Mouse (Mus musculus) hindbrain, embryonic 10.5 days (tissue): ENCODE measurements around the gene Wfdc1. TPM values are rescaled to one million over a fixed set of nuclear protein-coding genes. Genes with fewer than 3 reads are reported as not detected.

Experiments
- DNase-seq: peaks from one replicate; pipeline ENCODE4 v3.0.0-alpha.2; 2017; ENCODE audit warnings: low spot score
- H3K27ac ChIP-seq: fragments of 300-500 bp; sonication (generic); 2 replicates; pipeline ENCODE4 v1.5.1; 2016; ENCODE audit warnings: mild to moderate bottlenecking, moderate library complexity
- H3K27me3 ChIP-seq: fragments of 300-500 bp; sonication (generic); 2 replicates; pipeline ENCODE4 v1.6.1; 2016; ENCODE audit warnings: mild to moderate bottlenecking; ENCODE audit not compliant: poor library complexity, insufficient read depth, severe bottlenecking
- H3K36me3 ChIP-seq: fragments of 300-500 bp; sonication (generic); 2 replicates; pipeline ENCODE4 v1.6.1; 2016; ENCODE audit warnings: mild to moderate bottlenecking, moderate library complexity
- H3K4me1 ChIP-seq: fragments of 300-500 bp; sonication (generic); replicated peaks from 2 replicates; pipeline ENCODE4 v1.6.1; 2016; ENCODE audit warnings: mild to moderate bottlenecking
- H3K4me3 ChIP-seq: fragments of 300-500 bp; sonication (generic); 2 replicates; pipeline ENCODE4 v1.5.1; 2016; ENCODE audit warnings: mild to moderate bottlenecking, moderate library complexity
- H3K9me3 ChIP-seq: fragments of 300-500 bp; sonication (generic); 2 replicates; pipeline ENCODE4 v1.6.1; 2016; ENCODE audit warnings: mild to moderate bottlenecking, moderate library complexity
- WGBS: fragments of 180-500 bp; shearing (Covaris S2); methylation state at CpG from one replicate; pipeline ENCODE4 v1.1.7; 2016; 5-methylcytosine and 5-hydroxymethylcytosine counted together
- polyA plus RNA-seq: library from polyadenylated mRNA; unstranded; fragments of >200 nt; fragmentation: Nextera tagmentation; extraction: Ambion mirVana; gene quantifications from 2 replicates; pipeline ENCODE4 v1.2.1, GENCODE M21; 2016

Gene Wfdc1
- polyA plus RNA-seq, 1 experiment from 2014 or later: 9.6 TPM

- DNase-seq: no peak
- H3K9me3 ChIP-seq: peaks cover 7% of the 10 kb centered on the region; the same call in 1 of the 2 replicates
- no peak overlapping the region for H3K27ac ChIP-seq
- H3K4me3 ChIP-seq: no peak overlapping the region
- 88% methylated on average over 17 of the region's 17 CpGs for WGBS
- no peaks in the 10 kb centered on the region for H3K36me3 ChIP-seq
- no peaks in the 10 kb centered on the region for H3K27me3 ChIP-seq
- no peaks in the 10 kb centered on the region for H3K4me1 ChIP-seq
These were observed 21.7 kb upstream of the Wfdc1 start for GRCm38 (mm10) chr8:119644429-119644960.

- 66% methylated on average over 18 of the region's 18 CpGs for WGBS
- Histone ChIP-seq H3K4me3 (no peak overlapping the region), H3K27ac (no peak overlapping the region), H3K36me3 (no peaks in the 10 kb centered on the region), H3K9me3 (peaks cover 7% of the 10 kb centered on the region; the same call in 1 of the 2 replicates), H3K27me3 (no peaks in the 10 kb centered on the region), H3K4me1 (no peaks in the 10 kb centered on the region)
- no peak for DNase-seq
These were observed 21.1 kb upstream of the Wfdc1 start for GRCm38 (mm10) chr8:119644981-119645597.

- no peak for DNase-seq
- H3K4me3 ChIP-seq: no peak overlapping the region
- no peaks in the 10 kb centered on the region for H3K27me3 ChIP-seq
- 80% methylated on average over 3 of the region's 3 CpGs for WGBS
- peaks cover 7% of the 10 kb centered on the region; the same call in 1 of the 2 replicates for H3K9me3 ChIP-seq
- H3K27ac ChIP-seq: no peak overlapping the region
- no peaks in the 10 kb centered on the region for H3K36me3 ChIP-seq
- no peaks in the 10 kb centered on the region for H3K4me1 ChIP-seq
These were observed 20.0 kb upstream of the Wfdc1 start for GRCm38 (mm10) chr8:119646197-119646596.

GRCm38 (mm10) chr8:119646846-119647245 lies 19.3 kb upstream of the Wfdc1 start:
- H3K36me3 ChIP-seq: no peaks in the 10 kb centered on the region
- no peaks in the 10 kb centered on the region for H3K27me3 ChIP-seq
- DNase-seq: no peak
- H3K4me1 ChIP-seq: no peaks in the 10 kb centered on the region
- peaks cover 7% of the 10 kb centered on the region; the same call in 1 of the 2 replicates for H3K9me3 ChIP-seq
- 87% methylated on average over 7 of the region's 7 CpGs for WGBS
- H3K4me3 ChIP-seq: no peak overlapping the region
- H3K27ac ChIP-seq: no peak overlapping the region

- DNase-seq: no peak
- H3K9me3 ChIP-seq: peaks cover 5% of the 10 kb centered on the region; the same call in 1 of the 2 replicates
- H3K4me3 ChIP-seq: no peak overlapping the region
- H3K36me3 ChIP-seq: no peaks in the 10 kb centered on the region
- WGBS: 69% methylated on average over 2 of the region's 2 CpGs
- peaks cover 12% of the 10 kb centered on the region for H3K4me1 ChIP-seq
- no peaks in the 10 kb centered on the region for H3K27me3 ChIP-seq
- H3K27ac ChIP-seq: no peak overlapping the region
These were observed 14.8 kb upstream of the Wfdc1 start for GRCm38 (mm10) chr8:119651324-119651723.

- no peak overlapping the region for H3K4me3 ChIP-seq
- no peaks in the 10 kb centered on the region for H3K27me3 ChIP-seq
- no peak overlapping the region for H3K27ac ChIP-seq
- peaks cover 37% of the 10 kb centered on the region for H3K4me1 ChIP-seq
- WGBS: 56% methylated on average over 5 of the region's 5 CpGs
- peaks cover 5% of the 10 kb centered on the region; the same call in 1 of the 2 replicates for H3K9me3 ChIP-seq
- H3K36me3 ChIP-seq: no peaks in the 10 kb centered on the region
- no peak for DNase-seq
These were observed 9.3 kb upstream of the Wfdc1 start for GRCm38 (mm10) chr8:119656709-119657464.

- Histone ChIP-seq H3K27me3 (peaks cover 10% of the 10 kb centered on the region), H3K4me3 (peak overlapping the region; percentile 32), H3K4me1 (peaks cover 59% of the 10 kb centered on the region), H3K27ac (peak overlapping the region; percentile 86), H3K9me3 (peaks cover 5% of the 10 kb centered on the region; the same call in 1 of the 2 replicates), H3K36me3 (no peaks in the 10 kb centered on the region)
- DNase-seq: peak; percentile 81
- 4% methylated on average over 9 of the region's 9 CpGs for WGBS
These were observed 5.1 kb upstream of the Wfdc1 start for GRCm38 (mm10) chr8:119661081-119661480.

- WGBS: 71% methylated on average over 6 of the region's 6 CpGs
- Histone ChIP-seq H3K27ac (peak overlapping the region; percentile 51; the same call in 1 of the 2 replicates), H3K4me1 (peaks cover 67% of the 10 kb centered on the region), H3K9me3 (peaks cover 5% of the 10 kb centered on the region; the same call in 1 of the 2 replicates), H3K4me3 (no peak overlapping the region), H3K36me3 (no peaks in the 10 kb centered on the region), H3K27me3 (peaks cover 17% of the 10 kb centered on the region)
- no peak for DNase-seq
These were observed 4.3 kb upstream of the Wfdc1 start for GRCm38 (mm10) chr8:119661892-119662291.

GRCm38 (mm10) chr8:119663440-119663839 lies 2.7 kb upstream of the Wfdc1 start:
- H3K27ac ChIP-seq: no peak overlapping the region; the same call in 1 of the 2 replicates
- H3K36me3 ChIP-seq: no peaks in the 10 kb centered on the region
- H3K4me1 ChIP-seq: peaks cover 75% of the 10 kb centered on the region
- no peaks in the 10 kb centered on the region for H3K9me3 ChIP-seq
- peaks cover 24% of the 10 kb centered on the region for H3K27me3 ChIP-seq
- DNase-seq: peak; percentile 34
- WGBS: 40% methylated on average over 11 of the region's 11 CpGs
- H3K4me3 ChIP-seq: no peak overlapping the region

GRCm38 (mm10) chr8:119665270-119665669 lies 895 bp upstream of the Wfdc1 start:
- Histone ChIP-seq H3K27me3 (peaks cover 24% of the 10 kb centered on the region), H3K4me3 (no peak overlapping the region), H3K9me3 (no peaks in the 10 kb centered on the region), H3K27ac (peak overlapping the region; percentile 23; the same call in 1 of the 2 replicates), H3K4me1 (peaks cover 76% of the 10 kb centered on the region), H3K36me3 (no peaks in the 10 kb centered on the region)
- 70% methylated on average over 6 of the region's 6 CpGs for WGBS
- no peak for DNase-seq

GRCm38 (mm10) chr8:119668447-119668846 lies 2.3 kb downstream of the Wfdc1 start:
- peaks cover 60% of the 10 kb centered on the region for H3K4me1 ChIP-seq
- no peak for DNase-seq
- H3K9me3 ChIP-seq: no peaks in the 10 kb centered on the region
- H3K27me3 ChIP-seq: peaks cover 24% of the 10 kb centered on the region
- H3K36me3 ChIP-seq: no peaks in the 10 kb centered on the region
- H3K4me3 ChIP-seq: no peak overlapping the region
- H3K27ac ChIP-seq: 0 out of 2 replicates have a peak overlapping the region, but pooled peaks have one; percentile 13
- 69% methylated on average over 9 of the region's 9 CpGs for WGBS

- 51% methylated on average over 12 of the region's 12 CpGs for WGBS
- Histone ChIP-seq H3K4me1 (peaks cover 51% of the 10 kb centered on the region), H3K27me3 (peaks cover 24% of the 10 kb centered on the region)
These were observed 3.1 kb downstream of the Wfdc1 start for GRCm38 (mm10) chr8:119669284-119669683.

More at GRCm38 (mm10) chr8:119669284-119669683, 3.1 kb downstream of the Wfdc1 start:
- no peak overlapping the region for H3K4me3 ChIP-seq
- DNase-seq: no peak
- H3K27ac ChIP-seq: no peak overlapping the region
- no peaks in the 10 kb centered on the region for H3K9me3 ChIP-seq
- no peaks in the 10 kb centered on the region for H3K36me3 ChIP-seq
